Mouse (Mus musculus): ENCODE measurements around the gene Rimklb.

DNA sequence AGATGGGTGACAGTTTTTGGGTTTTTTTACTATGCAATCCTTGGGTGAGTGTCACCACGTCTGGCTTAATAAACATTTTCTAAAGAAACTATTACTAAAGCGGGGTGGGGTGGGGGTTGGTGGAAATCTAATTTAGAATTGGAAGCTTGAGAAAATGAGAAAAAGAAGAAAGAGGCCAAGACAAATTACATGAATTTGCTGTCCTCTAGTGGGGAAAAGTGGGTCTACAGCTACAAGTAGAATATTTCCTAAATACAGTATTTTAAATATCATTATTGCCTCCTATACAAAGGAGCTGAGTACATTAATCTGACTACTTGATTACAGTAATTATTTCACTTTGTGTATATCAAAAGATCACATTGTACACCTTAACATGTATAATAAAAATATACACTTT, 20.8 kb upstream of the Rimklb start:
- TF ChIP-seq CTCF (IDR thresholded peaks at IDR 0.05; ENCODE audit: control insufficient read depth, insufficient read depth, insufficient read length) (no peak), CEBPB (IDR thresholded peaks at IDR 0.05; ENCODE audit: low read depth) (no peak), MAX (IDR thresholded peaks at IDR 0.05) (no peak), USF1 (IDR thresholded peaks at IDR 0.05; ENCODE audit: low read depth) (no peak)
